Mouse (Mus musculus) liver, embryonic 15.5 days (tissue): ENCODE results near the gene Spata13. TPM values are rescaled to one million over a fixed set of nuclear protein-coding genes. Genes with fewer than 3 reads are reported as not detected.

Experiments
- ATAC-seq: fragments of 200-750 bp; cut with Nextera tagmentation; 2 replicates; pipeline ENCODE4 v1.8.0; 2017; ENCODE audit warnings: moderate number of reproducible peaks, mild to moderate bottlenecking, moderate library complexity; ENCODE audit not compliant: insufficient read depth
- H3K27ac ChIP-seq: fragments of 300-500 bp; sonication (generic); replicated peaks from 2 replicates; pipeline ENCODE4 v1.5.1; 2015; ENCODE audit warnings: mild to moderate bottlenecking, inconsistent platforms
- H3K27me3 ChIP-seq: fragments of 300-500 bp; sonication (generic); 2 replicates; pipeline ENCODE4 v1.6.1; 2015; ENCODE audit warnings: mild to moderate bottlenecking, inconsistent platforms
- H3K36me3 ChIP-seq: fragments of 300-500 bp; sonication (generic); replicated peaks from 2 replicates; pipeline ENCODE4 v1.6.1; 2015; ENCODE audit warnings: moderate library complexity, mild to moderate bottlenecking, inconsistent platforms
- H3K4me1 ChIP-seq: fragments of 300-500 bp; sonication (generic); replicated peaks from 2 replicates; pipeline ENCODE4 v1.6.1; 2015; ENCODE audit warnings: inconsistent platforms
- H3K4me2 ChIP-seq: fragments of 300-500 bp; sonication (generic); 2 replicates; pipeline ENCODE4 v1.6.1; 2015; ENCODE audit warnings: moderate library complexity, mild to moderate bottlenecking, inconsistent platforms
- H3K4me3 ChIP-seq: fragments of 300-500 bp; sonication (generic); replicated peaks from 2 replicates; pipeline ENCODE4 v1.5.1; 2015; ENCODE audit warnings: mild to moderate bottlenecking, inconsistent platforms
- H3K9ac ChIP-seq: fragments of 300-500 bp; sonication (generic); 2 replicates; pipeline ENCODE4 v1.6.1; 2015; ENCODE audit warnings: moderate library complexity, mild to moderate bottlenecking, inconsistent platforms
- H3K9me3 ChIP-seq: fragments of 300-500 bp; sonication (generic); replicated peaks from 2 replicates; pipeline ENCODE4 v1.6.1; 2016; ENCODE audit warnings: inconsistent platforms
- WGBS: fragments of 180-500 bp; shearing (Covaris S2); methylation state at CpG from one replicate; pipeline ENCODE4 v1.1.7; 2015; ENCODE audit warnings: mixed read lengths; ENCODE audit not compliant: insufficient replicate concordance; 5-methylcytosine and 5-hydroxymethylcytosine counted together
- polyA plus RNA-seq: library from polyadenylated mRNA; unstranded; fragments of >200 nt; fragmentation: Nextera tagmentation; extraction: Ambion mirVana; gene quantifications from 2 replicates; pipeline ENCODE4 v1.2.1, GENCODE M21; 2015

Spata13 gene
- polyA plus RNA-seq, 1 experiment from 2014 or later: 18.2 TPM

DNA sequence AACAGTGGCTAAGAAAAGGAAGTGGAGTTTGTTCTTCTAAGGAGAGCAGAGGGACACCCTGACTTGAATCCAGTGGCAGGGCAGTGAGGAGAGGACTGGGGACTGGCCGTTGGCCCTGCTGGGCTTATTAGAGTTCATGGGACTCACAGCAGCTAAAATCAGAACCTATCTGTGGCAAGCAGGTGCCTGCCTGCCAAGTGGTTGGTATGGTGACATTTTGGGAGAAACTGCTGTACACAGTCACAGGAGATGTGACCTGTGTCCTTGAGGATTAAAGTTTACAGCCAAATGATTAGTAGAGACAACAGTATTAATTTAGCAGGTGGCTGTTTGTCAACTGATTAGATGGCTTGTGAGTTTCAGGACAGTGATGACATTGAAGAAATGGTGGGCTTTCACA lies 172.1 kb downstream of the Spata13 start:
- no peak overlapping the region for H3K27ac ChIP-seq
- H3K27me3 ChIP-seq: no peaks in the 10 kb centered on the region
- 56% methylated on average over 1 of the region's 1 CpGs for WGBS
- H3K4me3 ChIP-seq: no peak overlapping the region
- no peaks in the 10 kb centered on the region for H3K9me3 ChIP-seq
- H3K4me2 ChIP-seq: no peak overlapping the region
- H3K9ac ChIP-seq: no peak overlapping the region
- peaks cover 4% of the 10 kb centered on the region; the same call in 1 of the 2 replicates for H3K36me3 ChIP-seq
- ATAC-seq: no peak
- no peaks in the 10 kb centered on the region; the same call in 1 of the 2 replicates for H3K4me1 ChIP-seq

- Histone ChIP-seq H3K4me1 (no peaks in the 10 kb centered on the region; the same call in 1 of the 2 replicates), H3K27ac (no peak overlapping the region), H3K27me3 (no peaks in the 10 kb centered on the region), H3K4me3 (no peak overlapping the region), H3K9ac (no peak overlapping the region), H3K36me3 (peaks cover 4% of the 10 kb centered on the region; the same call in 1 of the 2 replicates), H3K4me2 (no peak overlapping the region), H3K9me3 (no peaks in the 10 kb centered on the region)
- WGBS: 65% methylated on average over 11 of the region's 11 CpGs
- no peak for ATAC-seq
Observed at GRCm38 (mm10) chr14:60806891-60807344, 173.1 kb downstream of the Spata13 start.

DNA sequence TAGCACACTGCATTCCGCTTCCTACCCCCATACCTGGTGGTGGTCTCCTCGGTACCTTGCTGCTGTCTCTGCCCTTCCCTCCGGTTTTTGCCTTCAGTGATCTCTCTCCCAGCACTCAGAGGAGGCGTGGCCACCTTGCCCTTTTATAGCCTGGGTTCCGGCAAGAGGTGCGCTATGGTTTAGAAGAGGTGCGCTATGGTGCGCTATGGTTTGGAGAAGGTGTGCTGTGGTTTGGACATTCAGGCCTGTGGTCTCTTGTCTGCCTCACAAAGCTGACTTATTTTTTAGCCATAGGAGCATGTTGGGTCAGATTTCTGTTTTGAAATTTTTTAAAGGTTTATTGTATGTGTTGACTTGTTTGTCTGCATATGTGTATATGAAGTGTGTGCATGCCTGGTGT lies 176.1 kb downstream of the Spata13 start:
- Histone ChIP-seq H3K4me3 (no peak overlapping the region), H3K4me2 (no peak overlapping the region), H3K36me3 (0 out of 2 replicates have a peak, but pooled peaks cover 6% of the 10 kb centered on the region), H3K27ac (no peak overlapping the region), H3K9me3 (no peaks in the 10 kb centered on the region), H3K9ac (no peak overlapping the region), H3K27me3 (no peaks in the 10 kb centered on the region), H3K4me1 (no peaks in the 10 kb centered on the region; the same call in 1 of the 2 replicates)
- ATAC-seq: no peak
- 76% methylated on average over 8 of the region's 8 CpGs for WGBS

DNA sequence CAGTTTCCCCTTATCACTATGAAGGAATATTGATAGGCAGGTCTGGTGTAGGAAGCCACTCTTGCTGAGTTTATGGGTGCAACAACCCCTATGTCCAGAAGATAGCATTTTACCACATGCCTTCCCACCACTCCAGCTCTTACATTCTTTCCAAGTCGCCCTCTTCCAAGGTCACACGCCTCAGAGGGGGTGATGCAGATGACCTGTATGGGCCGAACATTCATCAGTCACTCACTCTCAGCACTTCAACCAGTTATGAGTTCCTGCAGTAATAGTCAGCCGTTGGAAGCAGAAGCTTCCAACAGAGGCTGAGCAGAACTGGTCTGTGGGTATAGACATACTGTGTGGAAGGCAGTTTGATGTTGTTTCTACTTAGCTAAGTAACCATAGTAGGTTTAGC lies 177.7 kb downstream of the Spata13 start:
- ATAC-seq: no peak
- H3K36me3 ChIP-seq: 0 out of 2 replicates have a peak, but pooled peaks cover 8% of the 10 kb centered on the region
- H3K9me3 ChIP-seq: no peaks in the 10 kb centered on the region
- no peak overlapping the region for H3K27ac ChIP-seq
- H3K4me1 ChIP-seq: no peaks in the 10 kb centered on the region; the same call in 1 of the 2 replicates
- H3K9ac ChIP-seq: no peak overlapping the region
- H3K4me2 ChIP-seq: no peak overlapping the region
- WGBS: 69% methylated on average over 4 of the region's 4 CpGs
- H3K4me3 ChIP-seq: no peak overlapping the region
- H3K27me3 ChIP-seq: no peaks in the 10 kb centered on the region

Other genes with a start within 250 kb of the Spata13 start
- 0.17 and 0.23 TPM in 2 replicates for gene C1qtnf9, start 134.1 kb downstream of the Spata13 start, polyA plus RNA-seq
- 10.2 and 10.7 TPM in 2 replicates for gene Mipep, start 150.6 kb downstream of the Spata13 start, polyA plus RNA-seq